Mouse (Mus musculus) embryonic fibroblast, embryonic 13.5 days (primary cell): ENCODE results near the gene Fam78a.

Experiments used
- CTCF ChIP-seq: IDR thresholded peaks from 2 replicates; pipeline ENCODE4 v1.5.1; 2011; ENCODE audit warnings: mild to moderate bottlenecking, control low read depth, low read length, moderate library complexity, borderline replicate concordance; ENCODE audit not compliant: insufficient read depth
- POLR2A ChIP-seq: IDR thresholded peaks from 2 replicates; pipeline ENCODE4 v1.6.1; 2011; ENCODE audit warnings: low read depth, mild to moderate bottlenecking, control low read depth, low read length, moderate library complexity

GRCm38 (mm10) chr2:32081296-32081929 lies 3.2 kb downstream of the Fam78a start:
- TF ChIP-seq CTCF (no peak), POLR2A (no peak)
